In the genomic region with DNA sequence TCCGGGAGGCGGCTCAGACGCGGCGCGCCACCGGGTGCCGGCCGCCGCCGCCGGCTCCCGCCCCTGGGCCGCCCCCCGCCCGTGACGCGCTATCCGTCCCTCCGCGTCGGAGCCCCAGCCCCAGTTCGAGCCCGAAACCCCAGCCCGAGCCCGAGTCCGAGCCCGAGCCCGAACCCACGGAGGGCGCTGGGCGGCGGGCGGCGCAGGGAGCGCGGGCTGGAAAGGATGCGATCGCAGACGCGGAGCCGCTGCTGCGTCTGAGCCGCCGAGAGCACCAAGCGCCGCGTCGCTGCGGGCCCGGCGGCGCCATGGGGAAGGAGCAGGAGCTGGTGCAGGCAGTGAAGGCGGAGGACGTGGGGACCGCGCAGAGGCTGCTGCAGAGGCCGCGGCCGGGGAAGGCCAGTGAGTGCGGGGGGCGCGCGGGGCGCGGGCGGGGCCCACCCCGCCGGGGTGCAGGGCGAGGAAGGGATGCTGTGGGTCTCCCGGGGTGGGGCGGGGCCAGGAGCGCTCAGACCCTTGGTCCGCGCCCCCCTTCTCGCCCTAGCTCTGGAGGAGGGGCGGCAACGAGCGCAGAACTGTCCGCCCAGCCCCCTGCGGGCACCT, we compare ENCODE assay signal across 8 mouse cellular contexts. TPM values are rescaled to one million over a fixed set of nuclear protein-coding genes. Genes with fewer than 3 reads are reported as not detected.
DNase-seq lines count a peak whose midpoint lies in the region; ATAC-seq and TF ChIP-seq lines count a peak whose summit lies in the region.

No protein-coding gene starts in this region.

- TF ChIP-seq POLR2A in brain, embryonic 14.5 days (IDR thresholded peaks at IDR 0.05; ENCODE audit: borderline replicate concordance, extremely low read depth, insufficient read depth, insufficient read length, poor library complexity, severe bottlenecking) = 0 out of 2 replicates have a peak, but pooled peaks have one; percentile 20
- TF ChIP-seq POLR2A in testis, adult 2 months (IDR thresholded peaks at IDR 0.05; ENCODE audit: control insufficient read depth, low read depth, low read length) = no peak

- ATAC-seq in lung, embryonic 14.5 days (ENCODE audit: insufficient read depth) = peak; percentile 64
- peak; percentile 73 for ATAC-seq in forebrain, embryonic 11.5 days (replicated peaks; ENCODE audit: low FRiP score)
- ATAC-seq in intestine, embryonic 14.5 days (replicated peaks; ENCODE audit: low FRiP score, low TSS enrichment, low read depth) = peak; percentile 40; the same call in 1 of the 2 replicates
- peak; percentile 54 for ATAC-seq in megakaryocyte progenitor cell, adult 5-6 weeks (replicated peaks; ENCODE audit: poor library complexity)

- peak overlapping the region; percentile 65 for H3K9ac ChIP-seq in lung, embryonic 14.5 days
- H3K9ac ChIP-seq in forebrain, embryonic 11.5 days (ENCODE audit: low read length) = peak overlapping the region; percentile 87
- peak overlapping the region; percentile 60 for H3K9ac ChIP-seq in intestine, embryonic 14.5 days (ENCODE audit: low read length)

- H3K4me3 ChIP-seq in lung, embryonic 14.5 days (ENCODE audit: low read depth, low read length) = peak overlapping the region; percentile 61
- peak overlapping the region; percentile 85 for H3K4me3 ChIP-seq in forebrain, embryonic 11.5 days (ENCODE audit: low read depth, low read length)
- H3K4me3 ChIP-seq in intestine, embryonic 14.5 days (ENCODE audit: low read depth, low read length) = peak overlapping the region; percentile 71
- peak overlapping the region; percentile 88 for H3K4me3 ChIP-seq in testis, adult 2 months (ENCODE audit: control insufficient read depth, low read depth, low read length)

- no peaks in the 10 kb centered on the region for H3K36me3 ChIP-seq in lung, embryonic 14.5 days (ENCODE audit: insufficient read depth)
- H3K36me3 ChIP-seq in forebrain, embryonic 11.5 days (ENCODE audit: control insufficient read depth, insufficient read depth, low read length) = no peaks in the 10 kb centered on the region
- H3K36me3 ChIP-seq in intestine, embryonic 14.5 days (ENCODE audit: control insufficient read depth, insufficient read depth, low read length) = no peaks in the 10 kb centered on the region
- H3K36me3 ChIP-seq in testis, adult 2 months (ENCODE audit: control insufficient read depth, insufficient read depth, low read length) = no peaks in the 10 kb centered on the region

- H3K27me3 ChIP-seq in lung, embryonic 14.5 days (ENCODE audit: insufficient read depth, low read length) = peaks cover 32% of the 10 kb centered on the region
- no peaks in the 10 kb centered on the region; the same call in 1 of the 2 replicates for H3K27me3 ChIP-seq in forebrain, embryonic 11.5 days (ENCODE audit: control insufficient read depth, insufficient read depth, low read length)
- H3K27me3 ChIP-seq in intestine, embryonic 14.5 days (replicated peaks; ENCODE audit: control insufficient read depth, insufficient read depth, low read length) = peaks cover 30% of the 10 kb centered on the region
- H3K27me3 ChIP-seq in testis, adult 2 months (ENCODE audit: control insufficient read depth, insufficient read depth, low read length) = no peaks in the 10 kb centered on the region

- peak; percentile 62 for DNase-seq in lung, embryonic 14.5 days
- no peak for DNase-seq in lung, adult 18-20 months
- DNase-seq in brain, embryonic 14.5 days (ENCODE audit: low read depth) = peak; percentile 72
- peak; percentile 78 for DNase-seq in forebrain, embryonic 11.5 days (ENCODE audit: low spot score)
- no peak for DNase-seq in intestine, embryonic 14.5 days (ENCODE audit: low spot score)
- no peak for DNase-seq in gastrocnemius, adult 8-10 months (ENCODE audit: low spot score in 2 of 2)

- H3K9me3 ChIP-seq in lung, embryonic 14.5 days (ENCODE audit: low read depth, low read length) = no peaks in the 10 kb centered on the region
- H3K9me3 ChIP-seq in forebrain, embryonic 11.5 days (ENCODE audit: control insufficient read depth, low read length) = no peaks in the 10 kb centered on the region
- H3K9me3 ChIP-seq in intestine, embryonic 14.5 days (ENCODE audit: control insufficient read depth, low read length) = no peaks in the 10 kb centered on the region

- no peak overlapping the region for H3K27ac ChIP-seq in lung, embryonic 14.5 days (ENCODE audit: low read depth)
- peak overlapping the region; percentile 57 for H3K27ac ChIP-seq in forebrain, embryonic 11.5 days (ENCODE audit: low read depth, low read length)
- H3K27ac ChIP-seq in intestine, embryonic 14.5 days (ENCODE audit: low read depth) = peak overlapping the region; percentile 9; the same call in 1 of the 2 replicates
- H3K27ac ChIP-seq in testis, adult 2 months (ENCODE audit: control insufficient read depth, insufficient read depth, low read depth, low read length) = peak overlapping the region; percentile 37; the same call in 1 of the 2 replicates

- H3K4me1 ChIP-seq in lung, embryonic 14.5 days (ENCODE audit: insufficient read depth) = 0 out of 2 replicates have a peak, but pooled peaks cover 4% of the 10 kb centered on the region
- peaks cover 9% of the 10 kb centered on the region for H3K4me1 ChIP-seq in forebrain, embryonic 11.5 days (replicated peaks; ENCODE audit: control insufficient read depth, insufficient read depth, low read length)
- peaks cover 8% of the 10 kb centered on the region; the same call in 1 of the 2 replicates for H3K4me1 ChIP-seq in intestine, embryonic 14.5 days (replicated peaks; ENCODE audit: control insufficient read depth, insufficient read depth, low read length)
- H3K4me1 ChIP-seq in testis, adult 2 months (ENCODE audit: control insufficient read depth, insufficient read depth, low read length) = peaks cover 8% of the 10 kb centered on the region

- WGBS in lung, embryonic 14.5 days = under 1% methylated on average over 60 of the region's 81 CpGs
- WGBS in forebrain, embryonic 11.5 days = under 1% methylated on average over 61 of the region's 81 CpGs
- WGBS in intestine, embryonic 14.5 days = under 1% methylated on average over 66 of the region's 81 CpGs

- peak overlapping the region; percentile 100 for H3K4me2 ChIP-seq in lung, embryonic 14.5 days
- peak overlapping the region; percentile 92 for H3K4me2 ChIP-seq in forebrain, embryonic 11.5 days (ENCODE audit: low read depth, low read length, severe bottlenecking)
- peak overlapping the region; percentile 99 for H3K4me2 ChIP-seq in intestine, embryonic 14.5 days (ENCODE audit: low read length)

- no peak for TF ChIP-seq CTCF in lung, embryonic 14.5 days (IDR thresholded peaks at IDR 0.05; ENCODE audit: low read depth)
- no peak for TF ChIP-seq CTCF in brain, embryonic 14.5 days (IDR thresholded peaks at IDR 0.05; ENCODE audit: borderline replicate concordance, extremely low read depth, insufficient read depth, insufficient read length)
- no peak for TF ChIP-seq CTCF in testis, adult 2 months (IDR thresholded peaks at IDR 0.05; ENCODE audit: control insufficient read depth, insufficient read depth, insufficient replicate concordance, low read depth, low read length)

RNA-seq across cellular contexts. Expression of a gene that starts 0.4 kb away (rescaled TPM):
- 0.93 and 1.1 TPM in 2 replicates for polyA plus RNA-seq in lung, embryonic 14.5 days (2014; fragmentation: Nextera tagmentation; extraction: Ambion mirVana)
- 91.5 and 142 TPM in 2 replicates for polyA plus RNA-seq in brain, embryonic 14.5 days (2012; rRNA removed)
- 8.0 and 9.3 TPM in 2 replicates for polyA plus RNA-seq in forebrain, embryonic 11.5 days (2014; fragmentation: Nextera tagmentation; extraction: Ambion mirVana)
- 2.1 and 2.8 TPM in 2 replicates for polyA plus RNA-seq in intestine, embryonic 14.5 days (2014; fragmentation: Nextera tagmentation; extraction: Ambion mirVana)
- not detected in 2 replicates for total RNA-seq in megakaryocyte progenitor cell, adult 5-6 weeks (2015)
- total RNA-seq in megakaryocyte progenitor cell, adult 5-6 weeks (2017) = not detected in 2 replicates
- 20.6 and 23.9 TPM in 2 replicates for polyA plus RNA-seq in testis, adult 2 months (2012; rRNA removed)
- under 1 TPM in 2 of 4 experiments, not detected in 2; 0.05 to 0.21 TPM for total RNA-seq in gastrocnemius, adult 8-10 months (2022)

RNA-seq across cellular contexts. Expression of a gene that starts 9.9 kb away (rescaled TPM):
- polyA plus RNA-seq in lung, embryonic 14.5 days (2014; fragmentation: Nextera tagmentation; extraction: Ambion mirVana) = 23.8 and 30.2 TPM in 2 replicates
- polyA plus RNA-seq in brain, embryonic 14.5 days (2012; rRNA removed) = 47.1 and 53.7 TPM in 2 replicates
- polyA plus RNA-seq in forebrain, embryonic 11.5 days (2014; fragmentation: Nextera tagmentation; extraction: Ambion mirVana) = 33.8 and 34.0 TPM in 2 replicates
- 32.3 and 32.7 TPM in 2 replicates for polyA plus RNA-seq in intestine, embryonic 14.5 days (2014; fragmentation: Nextera tagmentation; extraction: Ambion mirVana)
- 9.2 TPM in 2 replicates for total RNA-seq in megakaryocyte progenitor cell, adult 5-6 weeks (2015)
- 14.9 and 28.9 TPM in 2 replicates for total RNA-seq in megakaryocyte progenitor cell, adult 5-6 weeks (2017)
- 13.9 and 16.5 TPM in 2 replicates for polyA plus RNA-seq in testis, adult 2 months (2012; rRNA removed)
- 10 to 100 TPM in 2 of 4 experiments, 1 to 10 TPM in 2; 8.2 to 11.3 (median 9.6) TPM for total RNA-seq in gastrocnemius, adult 8-10 months (2022)

RNA-seq across cellular contexts. Expression of a gene that starts 15.1 kb away (rescaled TPM):
- polyA plus RNA-seq in lung, embryonic 14.5 days (2014; fragmentation: Nextera tagmentation; extraction: Ambion mirVana) = 0.37 TPM in 1 of 2 replicates, not detected in the other
- polyA plus RNA-seq in brain, embryonic 14.5 days (2012; rRNA removed) = 0.48 and 0.77 TPM in 2 replicates
- polyA plus RNA-seq in forebrain, embryonic 11.5 days (2014; fragmentation: Nextera tagmentation; extraction: Ambion mirVana) = 0.41 and 0.44 TPM in 2 replicates
- polyA plus RNA-seq in intestine, embryonic 14.5 days (2014; fragmentation: Nextera tagmentation; extraction: Ambion mirVana) = 0.50 and 0.53 TPM in 2 replicates
- total RNA-seq in megakaryocyte progenitor cell, adult 5-6 weeks (2015) = 0.35 and 0.81 TPM in 2 replicates
- not detected in 2 replicates for total RNA-seq in megakaryocyte progenitor cell, adult 5-6 weeks (2017)
- 7.5 and 7.9 TPM in 2 replicates for polyA plus RNA-seq in testis, adult 2 months (2012; rRNA removed)
- total RNA-seq in gastrocnemius, adult 8-10 months (2022) = not detected

RNA-seq across cellular contexts. Expression of a gene that starts 18.6 kb away (rescaled TPM):
- 57.9 and 60.2 TPM in 2 replicates for polyA plus RNA-seq in lung, embryonic 14.5 days (2014; fragmentation: Nextera tagmentation; extraction: Ambion mirVana)
- 49.6 and 52.2 TPM in 2 replicates for polyA plus RNA-seq in brain, embryonic 14.5 days (2012; rRNA removed)
- 72.1 and 73.4 TPM in 2 replicates for polyA plus RNA-seq in forebrain, embryonic 11.5 days (2014; fragmentation: Nextera tagmentation; extraction: Ambion mirVana)
- polyA plus RNA-seq in intestine, embryonic 14.5 days (2014; fragmentation: Nextera tagmentation; extraction: Ambion mirVana) = 73.1 and 81.0 TPM in 2 replicates
- 25.4 and 26.4 TPM in 2 replicates for total RNA-seq in megakaryocyte progenitor cell, adult 5-6 weeks (2015)
- total RNA-seq in megakaryocyte progenitor cell, adult 5-6 weeks (2017) = 16.6 and 21.5 TPM in 2 replicates
- 597 and 738 TPM in 2 replicates for polyA plus RNA-seq in testis, adult 2 months (2012; rRNA removed)
- total RNA-seq in gastrocnemius, adult 8-10 months (2022) = 10 to 100 TPM; 55.1 to 60.3 (median 60.2) TPM

RNA-seq across cellular contexts. Expression of a gene that starts 18.6 kb away (rescaled TPM):
- polyA plus RNA-seq in lung, embryonic 14.5 days (2014; fragmentation: Nextera tagmentation; extraction: Ambion mirVana) = 22.3 and 25.2 TPM in 2 replicates
- polyA plus RNA-seq in brain, embryonic 14.5 days (2012; rRNA removed) = 89.5 and 99.5 TPM in 2 replicates
- polyA plus RNA-seq in forebrain, embryonic 11.5 days (2014; fragmentation: Nextera tagmentation; extraction: Ambion mirVana) = 28.8 and 31.4 TPM in 2 replicates
- 23.2 and 23.8 TPM in 2 replicates for polyA plus RNA-seq in intestine, embryonic 14.5 days (2014; fragmentation: Nextera tagmentation; extraction: Ambion mirVana)
- total RNA-seq in megakaryocyte progenitor cell, adult 5-6 weeks (2015) = 23.3 and 27.5 TPM in 2 replicates
- 13.6 and 18.7 TPM in 2 replicates for total RNA-seq in megakaryocyte progenitor cell, adult 5-6 weeks (2017)
- polyA plus RNA-seq in testis, adult 2 months (2012; rRNA removed) = 61.5 and 69.3 TPM in 2 replicates
- total RNA-seq in gastrocnemius, adult 8-10 months (2022) = 10 to 100 TPM; 13.6 to 14.6 (median 14.2) TPM

Comparison
In these comparisons a context has a peak if more than half of its experiments do, and no peak if none do; other contexts are left out.
1. DNase-seq: peak in lung, embryonic 14.5 days (single experiment), brain, embryonic 14.5 days (single experiment) and forebrain, embryonic 11.5 days (single experiment); none in lung, adult 18-20 months (0 of 2), intestine, embryonic 14.5 days (single experiment) and gastrocnemius, adult 8-10 months (0 of 2).
2. Peak in every context shown above with its lines, with median percentiles within 50 percentile points of each other: ATAC-seq, H3K4me2 ChIP-seq, H3K4me3 ChIP-seq and H3K9ac ChIP-seq.